Mouse (Mus musculus) embryonic facial prominence, embryonic 11.5 days (tissue): ENCODE data around the gene Erich3. TPM values are rescaled to one million over a fixed set of nuclear protein-coding genes. Genes with fewer than 3 reads are reported as not detected.

ENCODE experiments used
- polyA plus RNA-seq: library from polyadenylated mRNA; unstranded; fragments of >200 nt; fragmentation: Nextera tagmentation; extraction: Ambion mirVana; gene quantifications from 2 replicates; pipeline ENCODE4 v1.2.1, GENCODE M21; 2014

Gene Erich3
- polyA plus RNA-seq, 1 experiment from 2014 or later, result 0.17 TPM

Other genes with a start within 250 kb of the Erich3 start
- 30.5 TPM in 2 replicates for gene Cryz, start 67.1 kb upstream of the Erich3 start, polyA plus RNA-seq
- 23.1 and 23.4 TPM in 2 replicates for gene Tyw3, start 66.8 kb upstream of the Erich3 start, polyA plus RNA-seq